8 mouse cellular contexts compared by ENCODE assay signal in genomic region chr17:78361939-78362728, GRCm38 (mm10). TPM values are rescaled to one million over a fixed set of nuclear protein-coding genes. Genes with fewer than 3 reads are reported as not detected.
DNase-seq lines count a peak whose midpoint lies in the region; ATAC-seq and TF ChIP-seq lines count a peak whose summit lies in the region.

No protein-coding gene starts in this region.

- no peaks in the 10 kb centered on the region for H3K27me3 ChIP-seq in thymus, adult 2 months (ENCODE audit: control insufficient read depth, insufficient read depth, low read length)
- no peaks in the 10 kb centered on the region for H3K27me3 ChIP-seq in midbrain, embryonic 16.5 days (ENCODE audit: control insufficient read depth, insufficient read depth, low read depth, low read length)

- peak overlapping the region; percentile 87 for H3K27ac ChIP-seq in brown adipose tissue, adult 24 weeks (replicated peaks; ENCODE audit: low read depth, low read length)
- peak overlapping the region; percentile 77 for H3K27ac ChIP-seq in thymus, adult 2 months (ENCODE audit: control insufficient read depth, insufficient read depth, low read length)
- H3K27ac ChIP-seq in midbrain, embryonic 16.5 days (ENCODE audit: low read length) = no peak overlapping the region

- no peak overlapping the region for H3K9ac ChIP-seq in midbrain, embryonic 16.5 days (ENCODE audit: low read depth, low read length)

- DNase-seq in CD8-positive naive resting alpha-beta T cell, adult 2 months (ENCODE audit: low read depth in 2 of 2, low spot score in 2 of 2) = peak; percentile 48 to 61
- DNase-seq in kidney, adult 18-20 months = peak; percentile 42
- peak; percentile 46 for DNase-seq in lung, postnatal 14 days
- peak; percentile 74 for DNase-seq in thymus, adult 2 months
- DNase-seq in embryo, embryonic 9.5 days (ENCODE audit: extremely low spot score) = no peak
- no peak for DNase-seq in cerebellum, adult 9-11 months

- peaks cover 31% of the 10 kb centered on the region for H3K4me1 ChIP-seq in brown adipose tissue, adult 24 weeks (ENCODE audit: control insufficient read depth, insufficient read depth, insufficient read length, low read length)
- peaks cover 2% of the 10 kb centered on the region; the same call in 1 of the 2 replicates for H3K4me1 ChIP-seq in thymus, adult 2 months (replicated peaks; ENCODE audit: control insufficient read depth, insufficient read depth, low read length)
- H3K4me1 ChIP-seq in midbrain, embryonic 16.5 days (ENCODE audit: control insufficient read depth, insufficient read depth, low read length) = 0 out of 2 replicates have a peak, but pooled peaks cover 3% of the 10 kb centered on the region

- H3K4me3 ChIP-seq in brown adipose tissue, adult 24 weeks (ENCODE audit: insufficient read depth, low read depth, low read length) = peak overlapping the region; percentile 35
- peak overlapping the region; percentile 28 for H3K4me3 ChIP-seq in thymus, adult 2 months (ENCODE audit: control insufficient read depth, insufficient read depth, low read length)
- no peak overlapping the region for H3K4me3 ChIP-seq in midbrain, embryonic 16.5 days (ENCODE audit: low read depth, low read length)

- H3K9me3 ChIP-seq in midbrain, embryonic 16.5 days (replicated peaks; ENCODE audit: control insufficient read depth, low read length, poor library complexity, severe bottlenecking) = no peaks in the 10 kb centered on the region

- 0 out of 2 replicates have a peak, but pooled peaks have one; percentile 15 for TF ChIP-seq POLR2A in thymus, adult 2 months (IDR thresholded peaks at IDR 0.05; ENCODE audit: control insufficient read depth, extremely low read depth, insufficient read depth, low read length, poor library complexity)

- 8% methylated on average over 13 of the region's 13 CpGs for WGBS in thymus, adult 2 months
- 87% methylated on average over 13 of the region's 13 CpGs for WGBS in midbrain, embryonic 16.5 days

- ATAC-seq in midbrain, embryonic 16.5 days = no peak

- no peak overlapping the region for H3K4me2 ChIP-seq in midbrain, embryonic 16.5 days (ENCODE audit: low read length)

- TF ChIP-seq CTCF in thymus, adult 2 months (IDR thresholded peaks at IDR 0.05; ENCODE audit: borderline replicate concordance, control insufficient read depth, extremely low read depth, insufficient read depth, low read length, poor library complexity) = no peak

- no peaks in the 10 kb centered on the region for H3K36me3 ChIP-seq in thymus, adult 2 months (ENCODE audit: control insufficient read depth, insufficient read depth, low read length)
- no peaks in the 10 kb centered on the region for H3K36me3 ChIP-seq in midbrain, embryonic 16.5 days (ENCODE audit: control insufficient read depth, insufficient read depth, low read length)

RNA-seq across cellular contexts. Expression of gene Fez2, which starts 55.8 kb away (rescaled TPM):
- polyA plus RNA-seq in brown adipose tissue, adult 24 weeks (2012; ENCODE audit: insufficient read depth, insufficient read length, missing spikeins) = 42.9 and 53.3 TPM in 2 replicates
- 13.9 and 14.9 TPM in 2 replicates for polyA plus RNA-seq in thymus, adult 2 months (2012; rRNA removed)
- 50.3 and 53.5 TPM in 2 replicates for polyA plus RNA-seq in midbrain, embryonic 16.5 days (2015; fragmentation: Nextera tagmentation; extraction: Ambion mirVana)

Comparison
In these comparisons a context has a peak if more than half of its experiments do, and no peak if none do; other contexts are left out.
1. DNase-seq: peak in CD8-positive naive resting alpha-beta T cell, adult 2 months (2 of 2), kidney, adult 18-20 months (single experiment), lung, postnatal 14 days (single experiment) and thymus, adult 2 months (single experiment); none in embryo, embryonic 9.5 days (single experiment) and cerebellum, adult 9-11 months (single experiment).